Mouse (Mus musculus) embryonic facial prominence, embryonic 13.5 days (tissue): ENCODE results near the gene Gps1. TPM values are rescaled to one million over a fixed set of nuclear protein-coding genes. Genes with fewer than 3 reads are reported as not detected.
A peak's percentile ranks its signal among the peaks of the same experiment; 100 is the strongest.
"Not testable (repeated sequence)": the region's sequence is repeated elsewhere in the genome, so short reads cannot be mapped to it uniquely, and the experiment has no call there.

Source experiments
- ATAC-seq: fragments of 200-750 bp; cut with Nextera tagmentation; 2 replicates; pipeline ENCODE4 v1.8.0; 2017; ENCODE audit warnings: low read depth; ENCODE audit not compliant: insufficient number of reproducible peaks, insufficient read depth, low FRiP score, low TSS enrichment
- H3K27ac ChIP-seq: fragments of 300-500 bp; sonication (generic); 2 replicates; pipeline ENCODE4 v1.5.1; 2015; ENCODE audit warnings: moderate library complexity, mild to moderate bottlenecking, inconsistent platforms
- H3K27me3 ChIP-seq: fragments of 300-500 bp; sonication (generic); 2 replicates; pipeline ENCODE4 v1.6.1; 2015; ENCODE audit warnings: mild to moderate bottlenecking, inconsistent platforms
- H3K36me3 ChIP-seq: fragments of 300-500 bp; sonication (generic); 2 replicates; pipeline ENCODE4 v1.6.1; 2015; ENCODE audit warnings: mild to moderate bottlenecking, inconsistent platforms
- H3K4me1 ChIP-seq: fragments of 300-500 bp; sonication (generic); 2 replicates; pipeline ENCODE4 v1.6.1; 2015; ENCODE audit warnings: inconsistent platforms
- H3K4me2 ChIP-seq: fragments of 300-500 bp; sonication (generic); 2 replicates; pipeline ENCODE4 v1.6.1; 2015; ENCODE audit warnings: moderate library complexity, mild to moderate bottlenecking, inconsistent platforms
- H3K4me3 ChIP-seq: fragments of 300-500 bp; sonication (generic); 2 replicates; pipeline ENCODE4 v1.5.1; 2015; ENCODE audit warnings: mild to moderate bottlenecking, inconsistent platforms
- H3K9ac ChIP-seq: fragments of 300-500 bp; sonication (generic); 2 replicates; pipeline ENCODE4 v1.6.1; 2015; ENCODE audit warnings: mild to moderate bottlenecking, inconsistent platforms
- H3K9me3 ChIP-seq: fragments of 300-500 bp; sonication (generic); 2 replicates; pipeline ENCODE4 v1.6.1; 2016; ENCODE audit warnings: inconsistent platforms
- WGBS: fragments of 180-500 bp; shearing (Covaris S2); methylation state at CpG from one replicate; pipeline ENCODE4 v1.1.7; 2015; ENCODE audit warnings: mixed read lengths; 5-methylcytosine and 5-hydroxymethylcytosine counted together
- polyA plus RNA-seq: library from polyadenylated mRNA; unstranded; fragments of >200 nt; fragmentation: Nextera tagmentation; extraction: Ambion mirVana; gene quantifications from 2 replicates; pipeline ENCODE4 v1.2.1, GENCODE M21; 2015

The Gps1 gene
- polyA plus RNA-seq, 1 experiment from 2014 or later: 233 TPM

GRCm38 (mm10) chr11:120823956-120824786 is 40.1 kb downstream of the Gps1 start, which contains the start of gene Fasn:
Gene Fasn, minus strand, starts transcription at chr11:120824547.
- Histone ChIP-seq H3K36me3 (peaks cover 42% of the 10 kb centered on the region), H3K9ac (peak within 1 kb of the TSS; percentile 95), H3K4me1 (peaks cover 40% of the 10 kb centered on the region), H3K9me3 (no peaks in the 10 kb centered on the region), H3K4me3 (peak within 1 kb of the TSS; percentile 89), H3K27me3 (no peaks in the 10 kb centered on the region), H3K4me2 (peak within 1 kb of the TSS; percentile 86), H3K27ac (peak within 1 kb of the TSS; percentile 96)
- peak; percentile 90 for ATAC-seq
- under 1% methylated on average over 97 of the region's 109 CpGs for WGBS

DNA sequence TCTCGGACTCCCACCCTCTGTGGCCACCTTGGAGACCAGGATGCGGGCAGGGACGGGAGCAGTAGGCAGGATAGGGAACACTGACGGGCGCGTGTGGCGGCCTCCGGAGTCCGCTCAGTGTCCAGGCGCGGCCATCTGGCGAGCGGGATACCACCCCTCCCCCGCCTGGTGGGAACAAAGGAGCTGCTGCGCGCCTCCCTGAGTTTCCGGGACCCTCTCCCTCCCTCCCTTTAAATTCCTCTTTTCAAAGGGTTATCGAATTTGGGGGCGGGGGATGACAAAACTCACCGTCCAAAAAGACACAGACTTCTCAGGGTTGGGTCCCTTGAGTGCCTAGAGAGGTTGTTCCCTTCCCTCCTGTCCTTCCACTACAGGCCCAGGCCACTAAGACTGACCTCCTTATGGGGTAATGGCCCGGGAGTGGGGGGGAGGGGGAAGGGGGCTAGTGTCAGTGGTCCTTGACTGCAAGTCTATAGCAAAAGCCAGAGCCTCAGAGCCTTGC is 40.8 kb downstream of the Gps1 start:
- peaks cover 36% of the 10 kb centered on the region for H3K36me3 ChIP-seq
- no peaks in the 10 kb centered on the region for H3K9me3 ChIP-seq
- H3K9ac ChIP-seq: peak overlapping the region; percentile 95
- H3K4me1 ChIP-seq: peaks cover 40% of the 10 kb centered on the region
- no peaks in the 10 kb centered on the region for H3K27me3 ChIP-seq
- peak overlapping the region; percentile 89 for H3K4me3 ChIP-seq
- ATAC-seq: peak; percentile 1; the same call in 1 of the 2 replicates
- peak overlapping the region; percentile 86 for H3K4me2 ChIP-seq
- peak overlapping the region; percentile 96 for H3K27ac ChIP-seq
- under 1% methylated on average over 21 of the region's 21 CpGs for WGBS

GRCm38 (mm10) chr11:120825289-120825863 is 41.3 kb downstream of the Gps1 start:
- peaks cover 30% of the 10 kb centered on the region for H3K36me3 ChIP-seq
- H3K4me2 ChIP-seq: peak overlapping the region; percentile 86
- WGBS: 34% methylated on average over 4 of the region's 4 CpGs
- peak overlapping the region; percentile 89 for H3K4me3 ChIP-seq
- peak overlapping the region; percentile 96 for H3K27ac ChIP-seq
- ATAC-seq: no peak
- peaks cover 40% of the 10 kb centered on the region for H3K4me1 ChIP-seq
- no peaks in the 10 kb centered on the region for H3K27me3 ChIP-seq
- H3K9ac ChIP-seq: peak overlapping the region; percentile 95
- no peaks in the 10 kb centered on the region for H3K9me3 ChIP-seq

DNA sequence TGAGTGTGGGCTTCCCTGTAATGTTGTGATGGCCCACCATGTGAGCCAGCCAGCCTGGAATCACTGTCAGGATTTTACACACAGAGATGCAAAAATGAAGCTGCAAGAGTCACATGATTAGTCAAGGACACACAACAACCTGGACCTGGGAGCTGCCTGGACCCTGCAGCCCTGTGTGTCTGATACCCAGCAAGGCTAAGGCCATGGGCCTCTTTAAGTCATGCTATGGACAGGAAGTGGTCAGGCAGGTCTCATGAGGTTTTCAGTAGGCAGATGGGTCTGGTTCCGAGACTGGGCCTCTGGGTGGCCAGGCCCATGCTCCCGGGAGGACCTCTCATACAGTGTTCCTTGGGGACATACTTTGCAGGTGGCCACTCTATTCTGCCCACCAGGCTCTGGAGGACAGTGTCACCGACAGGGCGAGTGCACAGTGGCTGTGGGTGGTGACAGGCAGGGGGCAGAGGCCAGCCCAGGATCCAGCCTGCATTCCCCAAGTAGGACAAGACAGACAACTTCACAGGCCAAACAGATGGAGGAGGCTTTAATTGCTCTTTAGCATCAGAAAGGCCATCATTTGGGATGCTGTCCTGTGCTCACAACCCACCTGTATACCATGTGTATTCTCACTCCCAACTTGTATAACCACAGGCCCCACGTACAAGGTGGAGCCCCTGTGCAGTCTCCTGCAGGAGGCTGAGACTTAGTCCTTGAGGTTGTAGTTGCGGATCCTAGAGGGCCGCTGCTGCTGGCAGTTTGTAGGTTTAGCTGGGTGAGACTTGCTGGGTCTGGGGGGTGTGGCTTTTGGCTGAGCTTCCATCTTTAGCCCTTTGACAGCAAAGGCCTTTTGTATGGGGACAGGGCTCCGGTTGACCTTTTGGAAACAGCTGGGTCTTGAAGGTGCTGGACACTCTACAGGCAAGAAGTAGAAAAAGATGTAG is 42.2 kb downstream of the Gps1 start:
- no peak for ATAC-seq

GRCm38 (mm10) chr11:120828416-120828815 is 44.3 kb downstream of the Gps1 start:
- Histone ChIP-seq H3K4me3 (no peak overlapping the region), H3K27me3 (no peaks in the 10 kb centered on the region), H3K27ac (no peak overlapping the region), H3K9me3 (no peaks in the 10 kb centered on the region), H3K36me3 (peaks cover 15% of the 10 kb centered on the region), H3K4me1 (peaks cover 12% of the 10 kb centered on the region), H3K9ac (peak overlapping the region; percentile 16; the same call in 1 of the 2 replicates), H3K4me2 (no peak overlapping the region)
- 82% methylated on average over 4 of the region's 4 CpGs for WGBS
- no peak for ATAC-seq

More for the DNA sequence above, 42.2 kb downstream of the Gps1 start:
- peaks cover 32% of the 10 kb centered on the region for H3K4me1 ChIP-seq
- H3K9ac ChIP-seq: peak overlapping the region; percentile 95
- H3K27me3 ChIP-seq: no peaks in the 10 kb centered on the region
- H3K4me3 ChIP-seq: no peak overlapping the region
- peak overlapping the region; percentile 96 for H3K27ac ChIP-seq
- H3K36me3 ChIP-seq: peaks cover 21% of the 10 kb centered on the region
- H3K9me3 ChIP-seq: no peaks in the 10 kb centered on the region
- 89% methylated on average over 8 of the region's 8 CpGs for WGBS
- H3K4me2 ChIP-seq: no peak overlapping the region

GRCm38 (mm10) chr11:120829757-120830532 is 45.9 kb downstream of the Gps1 start:
- peaks cover 17% of the 10 kb centered on the region for H3K4me1 ChIP-seq
- H3K4me2 ChIP-seq: no peak overlapping the region
- ATAC-seq: no peak
- no peak overlapping the region for H3K27ac ChIP-seq
- peaks cover 15% of the 10 kb centered on the region for H3K36me3 ChIP-seq
- H3K9me3 ChIP-seq: no peaks in the 10 kb centered on the region
- H3K9ac ChIP-seq: 0 out of 2 replicates have a peak overlapping the region, but pooled peaks have one; percentile 21
- H3K4me3 ChIP-seq: no peak overlapping the region
- no peaks in the 10 kb centered on the region for H3K27me3 ChIP-seq
- 81% methylated on average over 10 of the region's 10 CpGs for WGBS

GRCm38 (mm10) chr11:120830686-120831085 is 46.6 kb downstream of the Gps1 start:
- WGBS: 62% methylated on average over 12 of the region's 12 CpGs
- no peak for ATAC-seq
- Histone ChIP-seq H3K36me3 (peaks cover 15% of the 10 kb centered on the region), H3K4me1 (peaks cover 10% of the 10 kb centered on the region), H3K4me3 (no peak overlapping the region), H3K9ac (no peak overlapping the region), H3K4me2 (no peak overlapping the region), H3K27ac (no peak overlapping the region), H3K9me3 (no peaks in the 10 kb centered on the region), H3K27me3 (no peaks in the 10 kb centered on the region)

- peaks cover 6% of the 10 kb centered on the region; the same call in 1 of the 2 replicates for H3K36me3 ChIP-seq
- H3K4me1 ChIP-seq: peaks cover 7% of the 10 kb centered on the region; the same call in 1 of the 2 replicates
- H3K9me3 ChIP-seq: no peaks in the 10 kb centered on the region
- no peaks in the 10 kb centered on the region for H3K27me3 ChIP-seq
- no peak overlapping the region for H3K27ac ChIP-seq
- no peak overlapping the region for H3K4me3 ChIP-seq
- H3K9ac ChIP-seq: no peak overlapping the region
- ATAC-seq: no peak
- no peak overlapping the region for H3K4me2 ChIP-seq
- WGBS: 80% methylated on average over 3 of the region's 3 CpGs
Measured at GRCm38 (mm10) chr11:120831659-120832440, 47.8 kb downstream of the Gps1 start.

DNA sequence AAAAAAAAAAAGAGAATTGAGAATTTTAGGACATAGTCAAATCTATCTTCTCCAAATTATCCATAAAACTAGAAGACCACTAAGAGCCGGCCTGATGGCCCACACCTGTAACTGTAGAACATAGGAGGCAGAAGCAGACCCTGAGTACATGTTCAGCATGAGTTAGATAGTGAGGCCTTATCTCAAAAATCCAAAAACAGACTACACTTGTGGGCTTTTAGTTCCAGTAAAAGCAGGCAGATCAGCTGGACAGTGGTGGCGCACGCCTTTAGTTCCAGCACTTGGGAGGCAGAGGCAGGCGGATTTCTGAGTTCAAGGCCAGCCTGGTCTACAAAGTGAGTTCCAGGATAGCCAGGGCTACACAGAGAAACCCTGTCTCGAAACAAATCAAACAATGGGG is 48.9 kb downstream of the Gps1 start:
- not testable (repeated sequence) for H3K9ac ChIP-seq, H3K9me3 ChIP-seq, H3K4me3 ChIP-seq, H3K27me3 ChIP-seq, H3K36me3 ChIP-seq, ATAC-seq, H3K4me1 ChIP-seq, H3K4me2 ChIP-seq
- WGBS: 93% methylated on average over 5 of the region's 5 CpGs
- peak overlapping the region; percentile 55; the same call in 1 of the 2 replicates for H3K27ac ChIP-seq
